Mouse (Mus musculus) cerebellum, adult 2 months (tissue): Measurements from ENCODE around the gene Uqcr10.

Experiments used
- CTCF ChIP-seq: fragments of 200-500 bp; IDR thresholded peaks from 2 replicates; pipeline ENCODE4 v1.5.1; 2011; ENCODE audit warnings: low read depth, mild to moderate bottlenecking, control low read depth, low read length, moderate library complexity, borderline replicate concordance; ENCODE audit not compliant: insufficient read depth
- POLR2A ChIP-seq: fragments of 200-500 bp; IDR thresholded peaks from 2 replicates; pipeline ENCODE4 v1.6.1; 2011; ENCODE audit warnings: low read length, control low read depth, borderline replicate concordance; ENCODE audit not compliant: insufficient read depth

GRCm38 (mm10) chr11:4674593-4674992 lies 29.5 kb downstream of the Uqcr10 start:
- no peak for TF ChIP-seq CTCF
- no peak for TF ChIP-seq POLR2A
